ENCODE assay signal across 32 mouse cellular contexts in the genomic region with DNA sequence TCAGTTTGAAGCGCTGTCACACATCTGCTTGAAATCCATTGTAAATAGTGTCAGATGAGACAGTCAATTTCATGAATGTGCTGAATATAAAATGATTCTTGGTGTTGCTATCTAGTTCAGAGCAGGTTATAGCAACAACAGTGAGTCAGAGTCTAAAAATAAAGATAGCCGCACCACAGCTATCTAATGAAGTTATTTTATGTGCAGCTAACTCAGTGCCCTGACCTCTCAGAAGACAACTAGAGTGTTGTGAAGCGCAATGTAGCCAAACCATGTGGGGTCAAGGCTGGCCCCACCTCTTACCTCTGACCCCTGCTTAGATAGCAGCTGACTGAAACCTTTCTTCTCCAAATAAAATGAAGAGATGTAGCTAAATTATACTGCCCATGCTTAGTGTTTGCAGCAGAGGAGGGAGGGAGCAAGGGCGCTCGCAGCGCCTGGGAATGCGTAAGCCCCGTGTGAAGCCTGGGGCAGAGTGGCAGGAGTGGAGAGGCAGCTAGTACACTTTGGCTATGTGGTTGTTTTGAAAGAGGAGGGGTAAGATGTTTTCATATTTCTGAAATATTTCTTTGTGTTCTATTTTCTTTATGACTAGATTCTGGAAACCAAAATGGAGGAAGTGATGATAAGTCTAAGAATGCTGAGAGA. TPM values are rescaled to one million over a fixed set of nuclear protein-coding genes. Genes with fewer than 3 reads are reported as not detected.
A peak's percentile ranks its signal among the peaks of the same experiment; 100 is the strongest.
DNase-seq lines count a peak whose midpoint lies in the region; ATAC-seq and TF ChIP-seq lines count a peak whose summit lies in the region.
"Had no signal": no experiment of that assay in that cellular context is flagged by ENCODE, and none has a peak within 500 bp of the region (broad histone marks: within the 10 kb centered on the region; RNA-seq: fewer than 3 reads in every experiment).

No protein-coding gene starts in this region.

- H3K27me3 ChIP-seq in megakaryocyte, embryonic 14.5 days (replicated peaks), result no peaks in the 10 kb centered on the region
- no peaks in the 10 kb centered on the region for H3K27me3 ChIP-seq in heart, embryonic 13.5 days (replicated peaks)
- no peaks in the 10 kb centered on the region for H3K27me3 ChIP-seq in forebrain, embryonic 11.5 days (ENCODE audit: control insufficient read depth, insufficient read depth, low read length)
- H3K27me3 ChIP-seq: embryonic facial prominence, embryonic 13.5 days; limb, embryonic 13.5 days; liver, embryonic 13.5 days had no signal

- WGBS in heart, embryonic 13.5 days, result 50% methylated on average over 8 of the region's 8 CpGs
- WGBS in olfactory bulb, adult 2 months, result 54% methylated on average over 8 of the region's 8 CpGs
- 91% methylated on average over 8 of the region's 8 CpGs for WGBS in forebrain, embryonic 11.5 days

- no peak overlapping the region for H3K4me3 ChIP-seq in gastrocnemius, adult 2 months
- H3K4me3 ChIP-seq in megakaryocyte, embryonic 14.5 days (replicated peaks), result peak overlapping the region; percentile 53
- H3K4me3 ChIP-seq in heart, embryonic 13.5 days, result no peak overlapping the region
- H3K4me3 ChIP-seq in olfactory bulb, adult 2 months (ENCODE audit: insufficient read depth, low read depth, low read length), result no peak overlapping the region
- no peak overlapping the region for H3K4me3 ChIP-seq in forebrain, embryonic 11.5 days (ENCODE audit: low read depth, low read length)
- H3K4me3 ChIP-seq: embryonic facial prominence, embryonic 13.5 days; hindbrain, embryonic 10.5 days; limb, embryonic 13.5 days; liver, embryonic 13.5 days had no signal

- peaks cover 55% of the 10 kb centered on the region for H3K4me1 ChIP-seq in megakaryocyte, embryonic 14.5 days
- peaks cover 20% of the 10 kb centered on the region for H3K4me1 ChIP-seq in heart, embryonic 13.5 days
- peaks cover 11% of the 10 kb centered on the region for H3K4me1 ChIP-seq in olfactory bulb, adult 2 months (ENCODE audit: control insufficient read depth, insufficient read depth, low read length)
- H3K4me1 ChIP-seq in forebrain, embryonic 11.5 days (replicated peaks; ENCODE audit: control insufficient read depth, insufficient read depth, low read length), result no peaks in the 10 kb centered on the region
- H3K4me1 ChIP-seq: embryonic facial prominence, embryonic 13.5 days; hindbrain, embryonic 10.5 days; limb, embryonic 13.5 days; liver, embryonic 13.5 days had no signal

- TF ChIP-seq CTCF in gastrocnemius, adult 2 months (IDR thresholded peaks at IDR 0.05), result no peak
- TF ChIP-seq CTCF in olfactory bulb, adult 2 months (IDR thresholded peaks at IDR 0.05; ENCODE audit: insufficient read depth, low read depth, low read length), result no peak

- intact Hi-C loops in gastrocnemius, adult 2 months (cut with DNase I), result loop anchor here (5.0 kb wide), 1 partner anchor 56 kb away; the partner anchor contains the start of gene Fgf6

- 0 out of 2 replicates have a peak overlapping the region, but pooled peaks have one; percentile 18 for H3K4me2 ChIP-seq in heart, embryonic 13.5 days
- H3K4me2 ChIP-seq in forebrain, embryonic 11.5 days (ENCODE audit: low read depth, low read length, severe bottlenecking), result no peak overlapping the region
- H3K4me2 ChIP-seq: embryonic facial prominence, embryonic 13.5 days; limb, embryonic 13.5 days; liver, embryonic 13.5 days had no signal

- TF ChIP-seq POLR2A in olfactory bulb, adult 2 months (IDR thresholded peaks at IDR 0.05; ENCODE audit: insufficient read depth, low read depth, low read length), result no peak

- no peaks in the 10 kb centered on the region for H3K9me3 ChIP-seq in megakaryocyte, embryonic 14.5 days
- H3K9me3 ChIP-seq in heart, embryonic 13.5 days, result no peaks in the 10 kb centered on the region
- H3K9me3 ChIP-seq in forebrain, embryonic 11.5 days (ENCODE audit: control insufficient read depth, low read length), result no peaks in the 10 kb centered on the region
- H3K9me3 ChIP-seq: embryonic facial prominence, embryonic 13.5 days; hindbrain, embryonic 10.5 days; limb, embryonic 13.5 days; liver, embryonic 13.5 days had no signal

- DNase-seq in gastrocnemius, adult 2 months, result no peak
- DNase-seq in gastrocnemius, adult 8-10 months (ENCODE audit: low spot score in 2 of 2), result no peak
- DNase-seq in forebrain, embryonic 11.5 days (ENCODE audit: low spot score), result no peak
- no peak for DNase-seq in spleen, adult 18-20 months
- DNase-seq: adrenal gland, adult 8-10 months; cerebellum, adult 2 months; cerebellum, postnatal 25 days; kidney, adult 9 months; kidney, postnatal 14 days; liver, embryonic 13.5 days; lung, adult 2 months; midbrain, embryonic 14.5 days; right cerebral cortex, postnatal 25 days; thymus, adult 18-20 months; thymus, postnatal 36 days had no signal

- no peak for ATAC-seq in megakaryocyte, adult 5-6 weeks (ENCODE audit: poor library complexity, severe bottlenecking)
- ATAC-seq in heart, embryonic 13.5 days (ENCODE audit: extremely low read depth, insufficient number of reproducible peaks, low FRiP score, low TSS enrichment), result no peak
- no peak for ATAC-seq in forebrain, embryonic 11.5 days (replicated peaks; ENCODE audit: low FRiP score)
- ATAC-seq: forebrain, embryonic 14.5 days; hindbrain, embryonic 16.5 days; intestine, embryonic 16.5 days had no signal

- peaks cover 74% of the 10 kb centered on the region for H3K36me3 ChIP-seq in megakaryocyte, embryonic 14.5 days (replicated peaks; ENCODE audit: low read length)
- H3K36me3 ChIP-seq in heart, embryonic 13.5 days, result peaks cover 36% of the 10 kb centered on the region
- no peaks in the 10 kb centered on the region; the same call in 1 of the 2 replicates for H3K36me3 ChIP-seq in forebrain, embryonic 11.5 days (ENCODE audit: control insufficient read depth, insufficient read depth, low read length)

- peak overlapping the region; percentile 81 for H3K27ac ChIP-seq in gastrocnemius, adult 2 months
- H3K27ac ChIP-seq in heart, embryonic 13.5 days (replicated peaks), result peak overlapping the region; percentile 80
- H3K27ac ChIP-seq in olfactory bulb, adult 2 months (ENCODE audit: insufficient read depth, low read depth, low read length), result peak overlapping the region; percentile 55; the same call in 1 of the 2 replicates
- H3K27ac ChIP-seq in forebrain, embryonic 11.5 days (ENCODE audit: low read depth, low read length), result no peak overlapping the region
- H3K27ac ChIP-seq: embryonic facial prominence, embryonic 13.5 days; hindbrain, embryonic 10.5 days; limb, embryonic 13.5 days; liver, embryonic 13.5 days had no signal

- no peak overlapping the region for H3K9ac ChIP-seq in heart, embryonic 13.5 days
- no peak overlapping the region for H3K9ac ChIP-seq in forebrain, embryonic 11.5 days (ENCODE audit: low read length)
- H3K9ac ChIP-seq: embryonic facial prominence, embryonic 13.5 days; limb, embryonic 13.5 days; liver, embryonic 13.5 days had no signal

RNA-seq across cellular contexts. Expression of gene D6Wsu163e, which starts 21.7 kb away (rescaled TPM):
- 1 to 10 TPM; 5.0 to 8.6 TPM for total RNA-seq in gastrocnemius, adult 2 months (2021)
- total RNA-seq in gastrocnemius, adult 8-10 months (2022), result 1 to 10 TPM; 6.6 to 8.6 (median 7.8) TPM
- polyA plus RNA-seq in megakaryocyte, embryonic 14.5 days (2012; ENCODE audit: insufficient read depth, low replicate concordance), result 1.0 TPM in 1 of 2 replicates, not detected in the other
- 48.4 and 53.0 TPM in 2 replicates for total RNA-seq in megakaryocyte, adult 5-6 weeks (2015)
- total RNA-seq in megakaryocyte, adult 5-6 weeks (2017), result 43.6 and 49.8 TPM in 2 replicates
- 12.5 and 13.7 TPM in 2 replicates for polyA plus RNA-seq in heart, embryonic 13.5 days (2015; fragmentation: Nextera tagmentation; extraction: Ambion mirVana)
- not detected in 2 replicates for polyA plus RNA-seq in olfactory bulb, adult 2 months (2012; ENCODE audit: insufficient read depth, insufficient read length, low replicate concordance, missing spikeins)
- polyA plus RNA-seq in forebrain, embryonic 11.5 days (2014; fragmentation: Nextera tagmentation; extraction: Ambion mirVana), result 19.7 and 19.8 TPM in 2 replicates

RNA-seq across cellular contexts. Expression of gene Rad51ap1, which starts 22.1 kb away (rescaled TPM):
- under 1 TPM in 1 of 2 experiments, not detected in 1; 0.47 TPM for total RNA-seq in gastrocnemius, adult 2 months (2021)
- total RNA-seq in gastrocnemius, adult 8-10 months (2022), result under 1 TPM in 2 of 4 experiments, not detected in 2; 0.52 to 0.90 TPM
- polyA plus RNA-seq in megakaryocyte, embryonic 14.5 days (2012; ENCODE audit: insufficient read depth, low replicate concordance), result 7.2 and 10.9 TPM in 2 replicates
- 36.9 and 42.5 TPM in 2 replicates for total RNA-seq in megakaryocyte, adult 5-6 weeks (2015)
- 135 and 170 TPM in 2 replicates for total RNA-seq in megakaryocyte, adult 5-6 weeks (2017)
- 28.0 and 34.4 TPM in 2 replicates for polyA plus RNA-seq in heart, embryonic 13.5 days (2015; fragmentation: Nextera tagmentation; extraction: Ambion mirVana)
- polyA plus RNA-seq in olfactory bulb, adult 2 months (2012; ENCODE audit: insufficient read depth, insufficient read length, low replicate concordance, missing spikeins), result not detected in 2 replicates
- 82.0 and 104 TPM in 2 replicates for polyA plus RNA-seq in forebrain, embryonic 11.5 days (2014; fragmentation: Nextera tagmentation; extraction: Ambion mirVana)

RNA-seq across cellular contexts. Expression of gene Dyrk4, which starts 39.9 kb away (rescaled TPM):
- not detected for total RNA-seq in gastrocnemius, adult 2 months (2021)
- total RNA-seq in gastrocnemius, adult 8-10 months (2022), result not detected
- not detected in 2 replicates for polyA plus RNA-seq in megakaryocyte, embryonic 14.5 days (2012; ENCODE audit: insufficient read depth, low replicate concordance)
- 0.14 TPM in 1 of 2 replicates, not detected in the other for total RNA-seq in megakaryocyte, adult 5-6 weeks (2015)
- 0.59 TPM in 1 of 2 replicates, not detected in the other for total RNA-seq in megakaryocyte, adult 5-6 weeks (2017)
- polyA plus RNA-seq in heart, embryonic 13.5 days (2015; fragmentation: Nextera tagmentation; extraction: Ambion mirVana), result not detected in 2 replicates
- polyA plus RNA-seq in olfactory bulb, adult 2 months (2012; ENCODE audit: insufficient read depth, insufficient read length, low replicate concordance, missing spikeins), result not detected in 2 replicates
- not detected in 2 replicates for polyA plus RNA-seq in forebrain, embryonic 11.5 days (2014; fragmentation: Nextera tagmentation; extraction: Ambion mirVana)
- total RNA-seq: adrenal gland, adult 8-10 months; gastrocnemius, postnatal 4 days; layer of hippocampus, adult 18-20 months had no signal
- polyA plus RNA-seq: forebrain, embryonic 14.5 days; intestine, embryonic 16.5 days; limb, embryonic 13.5 days; liver, embryonic 13.5 days; midbrain, embryonic 14.5 days had no signal

RNA-seq across cellular contexts. Expression of gene Fgf6, which starts 53.9 kb away (rescaled TPM):
- 1 to 10 TPM; 2.3 to 3.5 TPM for total RNA-seq in gastrocnemius, adult 2 months (2021)
- total RNA-seq in gastrocnemius, adult 8-10 months (2022), result 1 to 10 TPM; 2.9 to 4.0 (median 3.2) TPM
- polyA plus RNA-seq in megakaryocyte, embryonic 14.5 days (2012; ENCODE audit: insufficient read depth, low replicate concordance), result 0.02 TPM in 1 of 2 replicates, not detected in the other
- not detected in 2 replicates for total RNA-seq in megakaryocyte, adult 5-6 weeks (2015)
- total RNA-seq in megakaryocyte, adult 5-6 weeks (2017), result not detected in 2 replicates
- polyA plus RNA-seq in heart, embryonic 13.5 days (2015; fragmentation: Nextera tagmentation; extraction: Ambion mirVana), result 0.17 TPM in 1 of 2 replicates, not detected in the other
- not detected in 2 replicates for polyA plus RNA-seq in olfactory bulb, adult 2 months (2012; ENCODE audit: insufficient read depth, insufficient read length, low replicate concordance, missing spikeins)
- not detected in 2 replicates for polyA plus RNA-seq in forebrain, embryonic 11.5 days (2014; fragmentation: Nextera tagmentation; extraction: Ambion mirVana)
- total RNA-seq: adrenal gland, adult 8-10 months; ES-E14; layer of hippocampus, adult 18-20 months; layer of hippocampus, postnatal 25 days; left cerebral cortex, postnatal 10 days; megakaryocyte-erythroid progenitor cell, adult 5-6 weeks had no signal
- polyA plus RNA-seq: cerebellum, adult 2 months; forebrain, embryonic 14.5 days; hindbrain, embryonic 10.5 days; hindbrain, embryonic 16.5 days; intestine, embryonic 16.5 days; midbrain, embryonic 14.5 days; stomach, embryonic 14.5 days had no signal
